Mouse (Mus musculus) CH12.LX (cell line): ENCODE results near the gene Hdc. TPM values are rescaled to one million over a fixed set of nuclear protein-coding genes. Genes with fewer than 3 reads are reported as not detected.

Experiments used
- DNase-seq: peaks from one replicate; pipeline ENCODE4 v3.0.0-alpha.2; 2013; ENCODE audit errors: extremely low read depth
- H3K27ac ChIP-seq: 2 replicates; pipeline ENCODE4 v1.5.1; 2012; ENCODE audit warnings: low read depth, mild to moderate bottlenecking, control low read depth, moderate library complexity; ENCODE audit not compliant: insufficient read depth
- H3K27me3 ChIP-seq: replicated peaks from 2 replicates; pipeline ENCODE3; 2012; ENCODE audit warnings: inconsistent platforms
- H3K36me3 ChIP-seq, 2 experiments: replicated peaks in 1 of 2; 2 replicates each; pipeline versions ENCODE3 to v1.6.1; 2012; ENCODE audit warnings: inconsistent platforms in 1 of 2, low read length in 1 of 2, mild to moderate bottlenecking in 1 of 2, mixed read lengths in 1 of 2, moderate library complexity in 1 of 2; ENCODE audit not compliant: control insufficient read depth in 1 of 2, insufficient read depth in 1 of 2
- H3K4me1 ChIP-seq, 2 experiments: 2 replicates each; pipeline ENCODE4 v1.6.1; 2012; ENCODE audit warnings: inconsistent platforms in 1 of 2, moderate library complexity in 1 of 2; ENCODE audit not compliant: insufficient read depth in 2 of 2, control insufficient read depth in 1 of 2
- H3K4me2 ChIP-seq: 2 replicates; pipeline ENCODE4 v1.6.1; 2012; ENCODE audit warnings: low read depth, mild to moderate bottlenecking, control low read depth; ENCODE audit not compliant: poor library complexity, insufficient read depth, severe bottlenecking
- H3K4me3 ChIP-seq, 3 experiments: fragments of 150-350 bp in 1 of 3; sonication (generic) in 1 of 3; replicated peaks in 1 of 3; 2 replicates each; pipeline versions ENCODE3 to v1.5.1; 2011 to 2012; ENCODE audit warnings: low read depth in 2 of 3, low read length in 2 of 3, mild to moderate bottlenecking in 2 of 3, moderate library complexity in 2 of 3, control low read depth in 1 of 3, improper control_type of control experiment in 1 of 3, inconsistent platforms in 1 of 3, mixed read lengths in 1 of 3; ENCODE audit not compliant: poor library complexity in 1 of 3
- H3K79me2 ChIP-seq: replicated peaks from 2 replicates; pipeline ENCODE4 v1.6.1; 2012; ENCODE audit warnings: mild to moderate bottlenecking, moderate library complexity; ENCODE audit not compliant: control insufficient read depth, poor library complexity, insufficient read depth, severe bottlenecking; ENCODE audit errors: extremely low read depth
- H3K9ac ChIP-seq: 2 replicates; pipeline ENCODE4 v1.6.1; 2012; ENCODE audit warnings: low read depth, mild to moderate bottlenecking, control low read depth, moderate library complexity; ENCODE audit not compliant: insufficient read depth
- H3K9me3 ChIP-seq: replicated peaks from 2 replicates; pipeline ENCODE3; 2012; ENCODE audit warnings: low read length, inconsistent platforms, mixed read lengths
- CHD1 ChIP-seq: IDR thresholded peaks from 2 replicates; pipeline ENCODE4 v1.6.1; 2012; ENCODE audit warnings: low read depth, low read length, improper control_type of control experiment, inconsistent platforms
- EP300 ChIP-seq: IDR thresholded peaks from 2 replicates; pipeline ENCODE4 v1.6.1; 2011; ENCODE audit warnings: low read length, improper control_type of control experiment
- ETS1 ChIP-seq: conservative IDR thresholded peaks from 2 replicates; pipeline ENCODE4 v1.6.1; 2012; ENCODE audit warnings: low read depth, mild to moderate bottlenecking, inconsistent platforms, low read length, improper control_type of control experiment, moderate library complexity
- JUN ChIP-seq: IDR thresholded peaks from 2 replicates; pipeline ENCODE4 v1.6.1; 2011; ENCODE audit warnings: low read depth, mild to moderate bottlenecking, low read length, improper control_type of control experiment, moderate library complexity; ENCODE audit not compliant: insufficient read depth
- JUND ChIP-seq: conservative IDR thresholded peaks from 2 replicates; pipeline ENCODE4 v1.6.1; 2011; ENCODE audit warnings: low read depth, low read length, improper control_type of control experiment
- MAX ChIP-seq: IDR thresholded peaks from 2 replicates; pipeline ENCODE4 v1.6.1; 2011; ENCODE audit warnings: low read length, improper control_type of control experiment
- MAZ ChIP-seq: IDR thresholded peaks from 2 replicates; pipeline ENCODE4 v1.6.1; 2012; ENCODE audit warnings: low read depth, mild to moderate bottlenecking, inconsistent platforms, low read length, improper control_type of control experiment, moderate library complexity
- MEF2A ChIP-seq: IDR thresholded peaks from 2 replicates; pipeline ENCODE4 v1.6.1; 2014; ENCODE audit warnings: low read depth, mild to moderate bottlenecking, inconsistent platforms, low read length, improper control_type of control experiment, borderline replicate concordance
- NRF1 ChIP-seq: IDR thresholded peaks from 2 replicates; pipeline ENCODE4 v1.6.1; 2014; ENCODE audit warnings: low read depth, mild to moderate bottlenecking, inconsistent platforms, low read length, improper control_type of control experiment, moderate library complexity
- PAX5 ChIP-seq: IDR thresholded peaks from 2 replicates; pipeline ENCODE4 v1.6.1; 2012; ENCODE audit warnings: low read length, inconsistent platforms, mixed read lengths
- RAD21 ChIP-seq: IDR thresholded peaks from 2 replicates; pipeline ENCODE4 v1.6.1; 2011; ENCODE audit warnings: low read depth, mild to moderate bottlenecking, low read length, improper control_type of control experiment, moderate library complexity
- SMC3 ChIP-seq: IDR thresholded peaks from 2 replicates; pipeline ENCODE4 v1.6.1; 2011; ENCODE audit warnings: low read depth, low read length, improper control_type of control experiment
- TBP ChIP-seq: conservative IDR thresholded peaks from 2 replicates; pipeline ENCODE4 v1.6.1; 2011; ENCODE audit warnings: low read depth, low read length, improper control_type of control experiment
- UBTF ChIP-seq: IDR thresholded peaks from 2 replicates; pipeline ENCODE4 v1.6.1; 2012; ENCODE audit warnings: low read depth, mild to moderate bottlenecking, inconsistent platforms, low read length, improper control_type of control experiment, moderate library complexity
- USF1 ChIP-seq: IDR thresholded peaks from 2 replicates; pipeline ENCODE4 v1.6.1; 2014; ENCODE audit warnings: low read depth, mild to moderate bottlenecking, inconsistent platforms, low read length, improper control_type of control experiment
- ZC3H11A ChIP-seq: IDR thresholded peaks from 2 replicates; pipeline ENCODE4 v1.6.1; 2012; ENCODE audit warnings: low read depth, mild to moderate bottlenecking, inconsistent platforms, low read length, improper control_type of control experiment
- dilution Hi-C: fragments of 300-500 bp; cut with MboI; formaldehyde crosslinking; loops from 2 replicates; pipeline ENCODE4 v1.14.3; 2020; ENCODE audit warnings: low sequenced_read_pairs; ENCODE audit not compliant: extremely low pct_unique_long_range_greater_than_20kb, extremely low pct_ligation_motif_present
- in situ Hi-C: fragments of 300-500 bp; cut with MboI; formaldehyde crosslinking; loops from 3 replicates; pipeline ENCODE4 v1.14.3; 2019; ENCODE audit warnings: low sequenced_read_pairs, low pct_ligation_motif_present, low pct_unique_long_range_greater_than_20kb, mixed read lengths
- polyA plus RNA-seq: library from polyadenylated mRNA; unstranded; fragments of >175 nt; gene quantifications from 2 replicates; pipeline ENCODE4 v1.2.1, GENCODE M21; 2012; ENCODE audit warnings: low read depth; ENCODE audit not compliant: insufficient read length
- total RNA-seq, 2 experiments: library from RNA; depleted of rRNA; stranded (reverse); fragments of 300-350 nt in 1 of 2; fragments of >200 nt in 1 of 2; gene quantifications; 2 replicates each; pipeline ENCODE4 v1.2.3; 2012 to 2014

Gene Hdc
- total and polyA plus RNA-seq, 3 experiments: 1.5 to 1.8 (median 1.6) TPM

- TF ChIP-seq USF1 (no peak), MEF2A (no peak)
- TF ChIP-seq, all 38 proteins: peak for 0
These were observed 46.9 kb downstream of the Hdc start (continued) for GRCm38 (mm10) chr2:126572163-126572562.

- no peak overlapping the region for H3K4me2 ChIP-seq
- no peak overlapping the region for H3K27ac ChIP-seq
- no peaks in the 10 kb centered on the region for H3K36me3 ChIP-seq
- H3K27me3 ChIP-seq: no peaks in the 10 kb centered on the region
- in situ Hi-C loops: no loop called here
- no peak overlapping the region for H3K4me3 ChIP-seq
- TF ChIP-seq PAX5 (no peak), SMC3 (no peak), JUN (no peak), MAX (no peak), MAZ (no peak), JUND (no peak), NRF1 (no peak), RAD21 (no peak), ETS1 (no peak), UBTF (no peak), EP300 (no peak), ZC3H11A (no peak), CHD1 (no peak)
- H3K9ac ChIP-seq: no peak overlapping the region
- H3K79me2 ChIP-seq: no peaks in the 10 kb centered on the region
- dilution Hi-C loops: no loop called here
- no peak for DNase-seq
- no peaks in the 10 kb centered on the region for H3K4me1 ChIP-seq
- H3K9me3 ChIP-seq: no peaks in the 10 kb centered on the region
These were observed 55.5 kb downstream of the Hdc start for GRCm38 (mm10) chr2:126563411-126564105.

GRCm38 (mm10) chr2:126560094-126560493 is 59.0 kb downstream of the Hdc start:
- H3K27me3 ChIP-seq: no peaks in the 10 kb centered on the region
- dilution Hi-C loops: no loop called here
- TF ChIP-seq TBP (no peak), EP300 (no peak)
- TF ChIP-seq, all 38 proteins: peak for 0
- DNase-seq: no peak
- no peaks in the 10 kb centered on the region for H3K79me2 ChIP-seq
- no peak overlapping the region for H3K4me3 ChIP-seq
- H3K27ac ChIP-seq: no peak overlapping the region
- H3K4me1 ChIP-seq: no peaks in the 10 kb centered on the region
- H3K9ac ChIP-seq: no peak overlapping the region
- in situ Hi-C loops: no loop called here
- no peaks in the 10 kb centered on the region for H3K36me3 ChIP-seq
- H3K9me3 ChIP-seq: no peaks in the 10 kb centered on the region
- no peak overlapping the region for H3K4me2 ChIP-seq
